12 mouse cellular contexts compared by ENCODE assay signal in the genomic region with DNA sequence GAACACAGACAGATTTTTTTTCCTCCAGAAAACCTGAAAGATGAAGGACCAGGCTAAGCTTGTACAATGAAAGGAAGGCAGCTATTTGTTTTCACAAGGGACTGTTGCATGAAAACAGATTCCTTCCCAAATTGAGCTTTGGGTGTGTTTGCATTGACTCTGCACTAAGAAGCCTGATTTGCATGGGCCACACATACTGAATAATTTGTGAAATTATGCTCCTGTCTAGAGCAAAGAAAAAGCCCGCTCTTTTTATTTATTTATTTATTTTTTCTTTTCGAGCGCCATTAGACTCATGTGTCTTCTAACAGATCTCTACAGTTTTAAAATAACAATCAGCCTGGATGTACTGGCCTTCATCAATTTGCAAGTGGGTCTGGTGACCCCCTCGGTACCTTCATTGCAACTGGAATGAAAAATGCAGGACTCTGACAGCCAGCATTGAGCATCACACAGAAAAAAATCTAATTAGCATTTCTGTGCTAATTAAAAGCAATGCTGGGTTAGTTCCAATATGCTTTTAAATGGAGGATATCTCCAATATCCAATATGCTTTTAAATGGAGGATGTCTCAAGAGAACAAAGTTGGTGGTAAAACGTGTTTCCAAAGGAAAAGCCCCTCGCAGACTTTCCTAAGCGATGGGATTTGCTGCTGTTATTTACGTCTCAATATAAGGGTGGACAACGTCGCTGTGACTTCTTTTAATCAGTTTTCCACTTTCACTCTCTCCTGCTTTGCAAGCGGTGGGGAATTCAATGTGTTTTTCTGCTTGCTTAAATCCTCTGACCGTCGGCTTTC.
A peak's percentile ranks its signal among the peaks of the same experiment; 100 is the strongest.
DNase-seq lines count a peak whose midpoint lies in the region; ATAC-seq and TF ChIP-seq lines count a peak whose summit lies in the region.
"Had no signal": no experiment of that assay in that cellular context is flagged by ENCODE, and none has a peak within 500 bp of the region (broad histone marks: within the 10 kb centered on the region; RNA-seq: fewer than 3 reads in every experiment).

No protein-coding gene starts in this region.

- H3K4me3 ChIP-seq in kidney, embryonic 16.5 days (ENCODE audit: low read length): no peak overlapping the region
- no peak overlapping the region for H3K4me3 ChIP-seq in kidney, adult 2 months (ENCODE audit: insufficient read depth, low read depth, low read length)
- no peak overlapping the region for H3K4me3 ChIP-seq in forebrain, embryonic 11.5 days (ENCODE audit: low read depth, low read length)
- H3K4me3 ChIP-seq in limb, embryonic 11.5 days (ENCODE audit: low read depth, low read length): no peak overlapping the region
- H3K4me3 ChIP-seq: erythroblast, embryonic 14.5 days; left cerebral cortex, adult 2 months had no signal

- WGBS in kidney, embryonic 16.5 days: 47% methylated on average over 13 of the region's 13 CpGs
- WGBS in kidney, adult 2 months: 68% methylated on average over 13 of the region's 13 CpGs
- WGBS in forebrain, embryonic 11.5 days: 8% methylated on average over 13 of the region's 13 CpGs
- WGBS in limb, embryonic 11.5 days: 38% methylated on average over 13 of the region's 13 CpGs

- no peaks in the 10 kb centered on the region for H3K27me3 ChIP-seq in kidney, embryonic 16.5 days (ENCODE audit: insufficient read depth, low read length)
- no peaks in the 10 kb centered on the region; the same call in 1 of the 2 replicates for H3K27me3 ChIP-seq in kidney, adult 2 months (replicated peaks; ENCODE audit: control insufficient read depth, insufficient read depth, low read length)
- peaks cover 4% of the 10 kb centered on the region; the same call in 1 of the 2 replicates for H3K27me3 ChIP-seq in forebrain, embryonic 11.5 days (ENCODE audit: control insufficient read depth, insufficient read depth, low read length)
- no peaks in the 10 kb centered on the region for H3K27me3 ChIP-seq in limb, embryonic 11.5 days (ENCODE audit: control insufficient read depth, insufficient read depth, low read length)

- H3K9ac ChIP-seq in kidney, embryonic 16.5 days (replicated peaks; ENCODE audit: low read length): 0 out of 2 replicates have a peak overlapping the region, but pooled peaks have one; percentile 28
- H3K9ac ChIP-seq in forebrain, embryonic 11.5 days (ENCODE audit: low read length): peak overlapping the region; percentile 16; the same call in 1 of the 2 replicates
- H3K9ac ChIP-seq in limb, embryonic 11.5 days (ENCODE audit: low read length): no peak overlapping the region

- no peak for ATAC-seq in kidney, embryonic 16.5 days (ENCODE audit: low FRiP score, low TSS enrichment)
- ATAC-seq in forebrain, embryonic 11.5 days (replicated peaks; ENCODE audit: low FRiP score): peak; percentile 57
- ATAC-seq in limb, embryonic 11.5 days (ENCODE audit: insufficient number of reproducible peaks, low FRiP score, low TSS enrichment, low read depth): no peak

- H3K27ac ChIP-seq in kidney, embryonic 16.5 days (ENCODE audit: low read length): peak overlapping the region; percentile 40
- no peak overlapping the region for H3K27ac ChIP-seq in kidney, adult 2 months (ENCODE audit: insufficient read depth, low read depth, low read length)
- peak overlapping the region; percentile 91 for H3K27ac ChIP-seq in forebrain, embryonic 11.5 days (ENCODE audit: low read depth, low read length)
- no peak overlapping the region for H3K27ac ChIP-seq in limb, embryonic 11.5 days (replicated peaks; ENCODE audit: low read depth, low read length)
- H3K27ac ChIP-seq: left cerebral cortex, adult 2 months had no signal

- no peaks in the 10 kb centered on the region for H3K36me3 ChIP-seq in kidney, embryonic 16.5 days (ENCODE audit: insufficient read depth, low read length)
- no peaks in the 10 kb centered on the region for H3K36me3 ChIP-seq in kidney, adult 2 months (ENCODE audit: control insufficient read depth, insufficient read depth, low read length)
- no peaks in the 10 kb centered on the region for H3K36me3 ChIP-seq in forebrain, embryonic 11.5 days (ENCODE audit: control insufficient read depth, insufficient read depth, low read length)
- H3K36me3 ChIP-seq in limb, embryonic 11.5 days (ENCODE audit: control insufficient read depth, insufficient read depth, low read length): no peaks in the 10 kb centered on the region

- H3K9me3 ChIP-seq in kidney, embryonic 16.5 days (ENCODE audit: low read length): no peaks in the 10 kb centered on the region
- no peaks in the 10 kb centered on the region for H3K9me3 ChIP-seq in forebrain, embryonic 11.5 days (ENCODE audit: control insufficient read depth, low read length)
- H3K9me3 ChIP-seq in limb, embryonic 11.5 days (ENCODE audit: control insufficient read depth, low read length): no peaks in the 10 kb centered on the region

- no peak for TF ChIP-seq POLR2A in kidney, adult 2 months (IDR thresholded peaks at IDR 0.05; ENCODE audit: low read depth, low read length)

- H3K4me2 ChIP-seq in kidney, embryonic 16.5 days (replicated peaks; ENCODE audit: low read depth, low read length): peak overlapping the region; percentile 9
- peak overlapping the region; percentile 33; the same call in 1 of the 2 replicates for H3K4me2 ChIP-seq in forebrain, embryonic 11.5 days (ENCODE audit: low read depth, low read length, severe bottlenecking)
- H3K4me2 ChIP-seq in limb, embryonic 11.5 days (ENCODE audit: low read depth, severe bottlenecking): peak overlapping the region; percentile 17; the same call in 1 of the 2 replicates

- no peak for TF ChIP-seq CTCF in kidney, adult 2 months (conservative IDR thresholded peaks at IDR 0.05; ENCODE audit: insufficient read depth, insufficient read length, low read depth, low read length)

- peaks cover 9% of the 10 kb centered on the region for H3K4me1 ChIP-seq in kidney, embryonic 16.5 days (ENCODE audit: insufficient read depth, low read length)
- no peaks in the 10 kb centered on the region for H3K4me1 ChIP-seq in kidney, adult 2 months (ENCODE audit: control insufficient read depth, insufficient read depth, low read length)
- H3K4me1 ChIP-seq in forebrain, embryonic 11.5 days (replicated peaks; ENCODE audit: control insufficient read depth, insufficient read depth, low read length): peaks cover 10% of the 10 kb centered on the region
- H3K4me1 ChIP-seq in limb, embryonic 11.5 days (ENCODE audit: control insufficient read depth, insufficient read depth, low read length): peaks cover 3% of the 10 kb centered on the region; the same call in 1 of the 2 replicates

- DNase-seq in kidney, adult 2 months: no peak
- peak; percentile 54 for DNase-seq in forebrain, embryonic 11.5 days (ENCODE audit: low spot score)
- no peak for DNase-seq in limb, embryonic 11.5 days (ENCODE audit: low spot score)
- DNase-seq in retina, embryonic 14.5 days (ENCODE audit: low spot score): peak; percentile 69
- DNase-seq in yolk sac, embryonic 10.5 days (ENCODE audit: low spot score): no peak
- no peak for DNase-seq in testis, postnatal 10 days (ENCODE audit: low spot score)
- DNase-seq in testis, postnatal 14 days (ENCODE audit: low spot score): no peak
- DNase-seq: B cell, adult 2 months; lung, adult 18-20 months had no signal

Comparison
In these comparisons a context has a peak if more than half of its experiments do, and no peak if none do; other contexts are left out.
1. H3K27ac ChIP-seq: peak in kidney, embryonic 16.5 days (single experiment) and forebrain, embryonic 11.5 days (single experiment); none in kidney, adult 2 months (single experiment) and limb, embryonic 11.5 days (single experiment).
2. DNase-seq: peak in forebrain, embryonic 11.5 days (single experiment) and retina, embryonic 14.5 days (single experiment); none in kidney, adult 2 months (single experiment), limb, embryonic 11.5 days (single experiment), yolk sac, embryonic 10.5 days (single experiment), testis, postnatal 10 days (single experiment) and testis, postnatal 14 days (single experiment).
3. Peak in every context shown above with its lines, with median percentiles within 50 percentile points of each other: H3K4me2 ChIP-seq.